ENCODE assay signal across 29 mouse cellular contexts in genomic region chr2:32703046-32703445, GRCm38 (mm10). TPM values are rescaled to one million over a fixed set of nuclear protein-coding genes. Genes with fewer than 3 reads are reported as not detected.
DNase-seq lines count a peak whose midpoint lies in the region; ATAC-seq and TF ChIP-seq lines count a peak whose summit lies in the region.
"Had no signal": no experiment of that assay in that cellular context is flagged by ENCODE, and none has a peak within 500 bp of the region (broad histone marks: within the 10 kb centered on the region; RNA-seq: fewer than 3 reads in every experiment).

No protein-coding gene starts in this region.

- no peak for DNase-seq in adrenal gland, adult 2 months
- no peak for DNase-seq in layer of hippocampus, adult 2 months (ENCODE audit: low spot score in 2 of 2)
- DNase-seq: adrenal gland, adult 8-10 months; cerebellum, adult 11-12 months; cerebellum, postnatal 10 days; heart, postnatal 4 days; kidney, postnatal 4 days; layer of hippocampus, adult 9-11 months; left cerebral cortex, postnatal 4 days; lung, postnatal 10 days; thymus, postnatal 25 days had no signal

- no peak overlapping the region for H3K4me2 ChIP-seq in intestine, embryonic 16.5 days (ENCODE audit: low read depth, low read length)
- H3K4me2 ChIP-seq in liver, embryonic 15.5 days: peak overlapping the region; percentile 43
- no peak overlapping the region for H3K4me2 ChIP-seq in hindbrain, embryonic 13.5 days
- H3K4me2 ChIP-seq: forebrain, embryonic 15.5 days; heart, embryonic 15.5 days; hindbrain, embryonic 15.5 days; limb, embryonic 15.5 days; midbrain, embryonic 13.5 days had no signal

- WGBS in intestine, embryonic 16.5 days: 73% methylated on average over 8 of the region's 8 CpGs
- WGBS in liver, embryonic 15.5 days (ENCODE audit: insufficient replicate concordance): 79% methylated on average over 8 of the region's 8 CpGs
- WGBS in hindbrain, embryonic 13.5 days: 96% methylated on average over 8 of the region's 8 CpGs

- TF ChIP-seq CTCF in E14TG2a.4 (conservative IDR thresholded peaks at IDR 0.05; ENCODE audit: low read length) (no peak), ES-Bruce4 (IDR thresholded peaks at IDR 0.05; ENCODE audit: low read depth, low read length) (no peak)
- no peak for TF ChIP-seq CTCF in layer of hippocampus, adult 2 months (conservative IDR thresholded peaks at IDR 0.05)

- no peak for TF ChIP-seq POLR2A in ES-Bruce4 (IDR thresholded peaks at IDR 0.05; ENCODE audit: insufficient read depth, low read length)

- no peaks in the 10 kb centered on the region for H3K9me3 ChIP-seq in E14TG2a.4 (ENCODE audit: low read length)
- no peaks in the 10 kb centered on the region for H3K9me3 ChIP-seq in ES-Bruce4 (replicated peaks; ENCODE audit: control insufficient read depth, insufficient read depth, low read length, poor library complexity, severe bottlenecking)
- H3K9me3 ChIP-seq in intestine, embryonic 16.5 days (ENCODE audit: control insufficient read depth, low read length): no peaks in the 10 kb centered on the region
- no peaks in the 10 kb centered on the region for H3K9me3 ChIP-seq in liver, embryonic 15.5 days (replicated peaks)
- no peaks in the 10 kb centered on the region for H3K9me3 ChIP-seq in hindbrain, embryonic 13.5 days
- H3K9me3 ChIP-seq: embryonic facial prominence, embryonic 10.5 days; forebrain, embryonic 15.5 days; heart, embryonic 15.5 days; hindbrain, embryonic 15.5 days; limb, embryonic 15.5 days; midbrain, embryonic 13.5 days had no signal

- TF ChIP-seq EP300 in ES-Bruce4 (IDR thresholded peaks at IDR 0.05; ENCODE audit: insufficient read depth, low read depth, low read length): no peak

- H3K4me1 ChIP-seq in E14TG2a.4 (replicated peaks; ENCODE audit: low read depth, low read length): peaks cover 83% of the 10 kb centered on the region
- no peaks in the 10 kb centered on the region for H3K4me1 ChIP-seq in ES-Bruce4 (ENCODE audit: control insufficient read depth, insufficient read depth, low read length)
- peaks cover 11% of the 10 kb centered on the region for H3K4me1 ChIP-seq in intestine, embryonic 16.5 days (ENCODE audit: control insufficient read depth, insufficient read depth, low read length)
- H3K4me1 ChIP-seq in liver, embryonic 15.5 days (replicated peaks): 0 out of 2 replicates have a peak, but pooled peaks cover 9% of the 10 kb centered on the region
- H3K4me1 ChIP-seq in hindbrain, embryonic 13.5 days (replicated peaks): no peaks in the 10 kb centered on the region
- H3K4me1 ChIP-seq: embryonic facial prominence, embryonic 10.5 days; forebrain, embryonic 15.5 days; heart, embryonic 15.5 days; hindbrain, embryonic 15.5 days; limb, embryonic 15.5 days; midbrain, embryonic 13.5 days had no signal

- H3K27me3 ChIP-seq in E14TG2a.4 (ENCODE audit: insufficient read depth, low read length) (no peaks in the 10 kb centered on the region), ES-Bruce4 (ENCODE audit: control insufficient read depth, insufficient read depth, low read length, poor library complexity, severe bottlenecking) (no peaks in the 10 kb centered on the region)
- H3K27me3 ChIP-seq in intestine, embryonic 16.5 days (replicated peaks; ENCODE audit: control insufficient read depth, insufficient read depth, low read length): no peaks in the 10 kb centered on the region
- H3K27me3 ChIP-seq in liver, embryonic 15.5 days: no peaks in the 10 kb centered on the region
- no peaks in the 10 kb centered on the region for H3K27me3 ChIP-seq in hindbrain, embryonic 13.5 days
- H3K27me3 ChIP-seq: forebrain, embryonic 15.5 days; heart, embryonic 15.5 days; hindbrain, embryonic 15.5 days; limb, embryonic 15.5 days; midbrain, embryonic 13.5 days had no signal

- H3K27ac ChIP-seq in ES-Bruce4 (ENCODE audit: insufficient read depth, low read length): peak overlapping the region; percentile 66; the same call in 1 of the 2 replicates
- peak overlapping the region; percentile 60 for H3K27ac ChIP-seq in intestine, embryonic 16.5 days (ENCODE audit: low read length)
- H3K27ac ChIP-seq in liver, embryonic 15.5 days (replicated peaks): peak overlapping the region; percentile 74
- H3K27ac ChIP-seq in layer of hippocampus, adult 2 months: no peak overlapping the region
- H3K27ac ChIP-seq in hindbrain, embryonic 13.5 days: no peak overlapping the region
- H3K27ac ChIP-seq: embryonic facial prominence, embryonic 10.5 days; forebrain, embryonic 15.5 days; heart, embryonic 15.5 days; hindbrain, embryonic 15.5 days; left cerebral cortex, adult 2 months; limb, embryonic 15.5 days; midbrain, embryonic 13.5 days; stomach, postnatal 0 days had no signal

- no peak overlapping the region for H3K9ac ChIP-seq in ES-Bruce4 (ENCODE audit: low read depth, poor library complexity, severe bottlenecking)
- no peak overlapping the region for H3K9ac ChIP-seq in intestine, embryonic 16.5 days (ENCODE audit: low read depth, low read length)
- no peak overlapping the region; the same call in 1 of the 2 replicates for H3K9ac ChIP-seq in liver, embryonic 15.5 days
- H3K9ac ChIP-seq in hindbrain, embryonic 13.5 days: no peak overlapping the region
- H3K9ac ChIP-seq: forebrain, embryonic 15.5 days; heart, embryonic 15.5 days; hindbrain, embryonic 15.5 days; limb, embryonic 15.5 days; midbrain, embryonic 13.5 days had no signal

- ATAC-seq in intestine, embryonic 16.5 days: peak; percentile 22; the same call in 1 of the 2 replicates
- ATAC-seq in liver, embryonic 15.5 days (ENCODE audit: insufficient read depth): no peak
- ATAC-seq in hindbrain, embryonic 13.5 days (ENCODE audit: low FRiP score): no peak
- ATAC-seq: forebrain, embryonic 15.5 days; midbrain, embryonic 13.5 days had no signal

- H3K4me3 ChIP-seq in E14TG2a.4 (replicated peaks; ENCODE audit: low read length) (peak overlapping the region; percentile 45; the same call in 1 of the 2 replicates), ES-Bruce4 (ENCODE audit: low read depth, low read length) (no peak overlapping the region)
- H3K4me3 ChIP-seq in intestine, embryonic 16.5 days (ENCODE audit: low read length): no peak overlapping the region
- H3K4me3 ChIP-seq in liver, embryonic 15.5 days (replicated peaks): peak overlapping the region; percentile 13
- no peak overlapping the region for H3K4me3 ChIP-seq in layer of hippocampus, adult 2 months
- no peak overlapping the region for H3K4me3 ChIP-seq in hindbrain, embryonic 13.5 days
- H3K4me3 ChIP-seq: embryonic facial prominence, embryonic 10.5 days; forebrain, embryonic 15.5 days; heart, embryonic 15.5 days; hindbrain, embryonic 15.5 days; left cerebral cortex, adult 2 months; limb, embryonic 15.5 days; midbrain, embryonic 13.5 days had no signal

- peaks cover 69% of the 10 kb centered on the region for H3K36me3 ChIP-seq in E14TG2a.4 (ENCODE audit: insufficient read depth, low read length)
- peaks cover 29% of the 10 kb centered on the region for H3K36me3 ChIP-seq in ES-Bruce4 (ENCODE audit: control insufficient read depth, insufficient read depth, low read length, poor library complexity, severe bottlenecking)
- H3K36me3 ChIP-seq in intestine, embryonic 16.5 days (ENCODE audit: control insufficient read depth, insufficient read depth, low read length): peaks cover 20% of the 10 kb centered on the region
- H3K36me3 ChIP-seq in liver, embryonic 15.5 days (replicated peaks): peaks cover 53% of the 10 kb centered on the region
- H3K36me3 ChIP-seq in hindbrain, embryonic 13.5 days: peaks cover 60% of the 10 kb centered on the region

RNA-seq across cellular contexts. Expression of gene Fpgs, which starts 0.9 kb away (rescaled TPM):
- 45.7 and 52.7 TPM in 2 replicates for polyA plus RNA-seq in ES-Bruce4 (2011; ENCODE audit: insufficient read depth, insufficient read length, low read depth, missing spikeins)
- polyA plus RNA-seq in intestine, embryonic 16.5 days (2015; fragmentation: Nextera tagmentation; extraction: Ambion mirVana): 29.8 and 32.0 TPM in 2 replicates
- polyA plus RNA-seq in liver, embryonic 15.5 days (2015; fragmentation: Nextera tagmentation; extraction: Ambion mirVana): 41.2 and 51.2 TPM in 2 replicates
- 10 to 100 TPM in 1 of 2 experiments, 1 to 10 TPM in 1; 7.5 to 13.9 TPM for total RNA-seq in adrenal gland, adult 2 months (2021)
- 45.7 and 48.2 TPM in 2 replicates for polyA plus RNA-seq in adrenal gland, adult 2 months (2012; rRNA removed)
- total RNA-seq in layer of hippocampus, adult 2 months (2021): 10 to 100 TPM; 10.7 to 14.6 TPM
- 14.5 and 16.4 TPM in 2 replicates for polyA plus RNA-seq in hindbrain, embryonic 13.5 days (2015; fragmentation: Nextera tagmentation; extraction: Ambion mirVana)

RNA-seq across cellular contexts. Expression of gene Cdk9, which starts 9.8 kb away (rescaled TPM):
- polyA plus RNA-seq in ES-Bruce4 (2011; ENCODE audit: insufficient read depth, insufficient read length, low read depth, missing spikeins): 109 and 115 TPM in 2 replicates
- 83.4 and 86.0 TPM in 2 replicates for polyA plus RNA-seq in intestine, embryonic 16.5 days (2015; fragmentation: Nextera tagmentation; extraction: Ambion mirVana)
- polyA plus RNA-seq in liver, embryonic 15.5 days (2015; fragmentation: Nextera tagmentation; extraction: Ambion mirVana): 48.3 and 49.6 TPM in 2 replicates
- 10 to 100 TPM; 69.7 to 74.7 TPM for total RNA-seq in adrenal gland, adult 2 months (2021)
- polyA plus RNA-seq in adrenal gland, adult 2 months (2012; rRNA removed): 131 and 132 TPM in 2 replicates
- 100 to 1,000 TPM; 115 to 121 TPM for total RNA-seq in layer of hippocampus, adult 2 months (2021)
- 74.9 and 81.9 TPM in 2 replicates for polyA plus RNA-seq in hindbrain, embryonic 13.5 days (2015; fragmentation: Nextera tagmentation; extraction: Ambion mirVana)

RNA-seq across cellular contexts. Expression of gene Sh2d3c, which starts 17.8 kb away (rescaled TPM):
- polyA plus RNA-seq in ES-Bruce4 (2011; ENCODE audit: insufficient read depth, insufficient read length, low read depth, missing spikeins): 9.0 and 11.4 TPM in 2 replicates
- 26.1 and 26.5 TPM in 2 replicates for polyA plus RNA-seq in intestine, embryonic 16.5 days (2015; fragmentation: Nextera tagmentation; extraction: Ambion mirVana)
- 7.0 and 8.3 TPM in 2 replicates for polyA plus RNA-seq in liver, embryonic 15.5 days (2015; fragmentation: Nextera tagmentation; extraction: Ambion mirVana)
- total RNA-seq in adrenal gland, adult 2 months (2021): 10 to 100 TPM; 11.3 to 19.1 TPM
- polyA plus RNA-seq in adrenal gland, adult 2 months (2012; rRNA removed): 47.0 and 50.8 TPM in 2 replicates
- 10 to 100 TPM; 18.9 to 20.1 TPM for total RNA-seq in layer of hippocampus, adult 2 months (2021)
- 41.8 and 50.5 TPM in 2 replicates for polyA plus RNA-seq in hindbrain, embryonic 13.5 days (2015; fragmentation: Nextera tagmentation; extraction: Ambion mirVana)

RNA-seq across cellular contexts. Expression of gene 6330409D20Rik, which starts 37.8 kb away (rescaled TPM):
- polyA plus RNA-seq in ES-Bruce4 (2011; ENCODE audit: insufficient read depth, insufficient read length, low read depth, missing spikeins): not detected in 2 replicates
- 0.26 TPM in 1 of 2 replicates, not detected in the other for polyA plus RNA-seq in intestine, embryonic 16.5 days (2015; fragmentation: Nextera tagmentation; extraction: Ambion mirVana)
- not detected in 2 replicates for polyA plus RNA-seq in liver, embryonic 15.5 days (2015; fragmentation: Nextera tagmentation; extraction: Ambion mirVana)
- not detected for total RNA-seq in adrenal gland, adult 2 months (2021)
- not detected in 2 replicates for polyA plus RNA-seq in adrenal gland, adult 2 months (2012; rRNA removed)
- total RNA-seq in layer of hippocampus, adult 2 months (2021): 1 to 10 TPM; 1.4 to 2.9 TPM
- 3.3 and 3.7 TPM in 2 replicates for polyA plus RNA-seq in hindbrain, embryonic 13.5 days (2015; fragmentation: Nextera tagmentation; extraction: Ambion mirVana)
- total RNA-seq: adrenal gland, adult 8-10 months; gastrocnemius, adult 8-10 months; heart, postnatal 4 days; monocyte, adult 5-6 weeks; neutrophil, adult 5-6 weeks had no signal
- polyA plus RNA-seq: C2C12; gonadal fat pad, adult 2 months; limb, embryonic 15.5 days; stomach, postnatal 0 days had no signal

RNA-seq across cellular contexts. Expression of gene Tor2a, which starts 54.0 kb away (rescaled TPM):
- 77.0 and 83.7 TPM in 2 replicates for polyA plus RNA-seq in ES-Bruce4 (2011; ENCODE audit: insufficient read depth, insufficient read length, low read depth, missing spikeins)
- polyA plus RNA-seq in intestine, embryonic 16.5 days (2015; fragmentation: Nextera tagmentation; extraction: Ambion mirVana): 73.1 and 74.0 TPM in 2 replicates
- polyA plus RNA-seq in liver, embryonic 15.5 days (2015; fragmentation: Nextera tagmentation; extraction: Ambion mirVana): 24.7 and 27.7 TPM in 2 replicates
- 10 to 100 TPM; 18.7 to 26.5 TPM for total RNA-seq in adrenal gland, adult 2 months (2021)
- polyA plus RNA-seq in adrenal gland, adult 2 months (2012; rRNA removed): 70.6 and 74.0 TPM in 2 replicates
- 10 to 100 TPM; 30.3 to 32.3 TPM for total RNA-seq in layer of hippocampus, adult 2 months (2021)
- 54.2 and 54.4 TPM in 2 replicates for polyA plus RNA-seq in hindbrain, embryonic 13.5 days (2015; fragmentation: Nextera tagmentation; extraction: Ambion mirVana)

Comparison
In these comparisons a context has a peak if more than half of its experiments do, and no peak if none do; other contexts are left out.
1. H3K4me3 ChIP-seq: peak in E14TG2a.4 (single experiment) and liver, embryonic 15.5 days (single experiment); none in ES-Bruce4 (single experiment), intestine, embryonic 16.5 days (single experiment), layer of hippocampus, adult 2 months (single experiment) and hindbrain, embryonic 13.5 days (single experiment).
2. H3K27ac ChIP-seq: peak in ES-Bruce4 (single experiment), intestine, embryonic 16.5 days (single experiment) and liver, embryonic 15.5 days (single experiment); none in layer of hippocampus, adult 2 months (single experiment) and hindbrain, embryonic 13.5 days (single experiment).